Mouse (Mus musculus) heart, postnatal 0 days (tissue): ENCODE results near the gene Olfr750. TPM values are rescaled to one million over a fixed set of nuclear protein-coding genes. Genes with fewer than 3 reads are reported as not detected.

Experiments used
- ATAC-seq: fragments of 200-750 bp; cut with Nextera tagmentation; 2 replicates; pipeline ENCODE4 v1.8.0; 2017; ENCODE audit warnings: low read depth, moderate number of reproducible peaks, moderate library complexity; ENCODE audit not compliant: insufficient read depth
- DNase-seq: peaks from one replicate; pipeline ENCODE4 v3.0.0-alpha.2; 2016; ENCODE audit warnings: low spot score
- H3K27ac ChIP-seq: fragments of 300-500 bp; sonication (generic); 2 replicates; pipeline ENCODE4 v1.5.1; 2014; ENCODE audit warnings: low read depth, mild to moderate bottlenecking
- H3K27me3 ChIP-seq: fragments of 300-500 bp; sonication (generic); 2 replicates; pipeline ENCODE4 v1.6.1; 2014; ENCODE audit warnings: low read length, mixed read lengths; ENCODE audit not compliant: control insufficient read depth, insufficient read depth
- H3K36me3 ChIP-seq: fragments of 300-500 bp; sonication (generic); replicated peaks from 2 replicates; pipeline ENCODE4 v1.6.1; 2014; ENCODE audit warnings: low read length, mixed read lengths; ENCODE audit not compliant: control insufficient read depth, insufficient read depth
- H3K4me1 ChIP-seq: fragments of 300-500 bp; sonication (generic); 2 replicates; pipeline ENCODE4 v1.6.1; 2014; ENCODE audit warnings: antibody characterized with exemption; ENCODE audit not compliant: control insufficient read depth, insufficient read depth
- H3K4me2 ChIP-seq: fragments of 300-500 bp; sonication (generic); 2 replicates; pipeline ENCODE4 v1.6.1; 2014; ENCODE audit warnings: low read depth, mild to moderate bottlenecking, low read length, moderate library complexity
- H3K4me3 ChIP-seq: fragments of 300-500 bp; sonication (generic); 2 replicates; pipeline ENCODE4 v1.5.1; 2014; ENCODE audit warnings: low read depth, low read length
- H3K9ac ChIP-seq: fragments of 300-500 bp; sonication (generic); replicated peaks from 2 replicates; pipeline ENCODE4 v1.6.1; 2014; ENCODE audit warnings: low read depth, low read length, mixed read lengths
- H3K9me3 ChIP-seq: fragments of 300-500 bp; sonication (generic); replicated peaks from 2 replicates; pipeline ENCODE4 v1.6.1; 2016; ENCODE audit warnings: low read length; ENCODE audit not compliant: control insufficient read depth
- CTCF ChIP-seq: IDR thresholded peaks from 2 replicates; pipeline ENCODE4 v1.5.1; 2016; ENCODE audit warnings: antibody characterized with exemption, control low read depth, low read depth
- EP300 ChIP-seq: IDR thresholded peaks from 2 replicates; pipeline ENCODE4 v1.6.1; 2016; ENCODE audit warnings: antibody characterized with exemption, low read depth
- WGBS: fragments of 180-500 bp; shearing (Covaris S2); extraction: QIAGEN DNeasy Blood & Tissue Kit; methylation state at CpG from one replicate; pipeline ENCODE4 v1.1.7; 2014; 5-methylcytosine and 5-hydroxymethylcytosine counted together
- polyA plus RNA-seq: library from polyadenylated mRNA; unstranded; fragments of >200 nt; fragmentation: Nextera tagmentation; extraction: Ambion mirVana; gene quantifications from 2 replicates; pipeline ENCODE4 v1.2.1, GENCODE M21; 2015
- total RNA-seq: library from RNA; depleted of rRNA; stranded (reverse); fragments of >200 nt; gene quantifications from 2 replicates; pipeline ENCODE4 v1.2.3, GENCODE M21; 2014; ENCODE audit warnings: low replicate concordance

The Olfr750 gene
- total and polyA plus RNA-seq, 2 experiments from 2014 or later, result not detected

DNA sequence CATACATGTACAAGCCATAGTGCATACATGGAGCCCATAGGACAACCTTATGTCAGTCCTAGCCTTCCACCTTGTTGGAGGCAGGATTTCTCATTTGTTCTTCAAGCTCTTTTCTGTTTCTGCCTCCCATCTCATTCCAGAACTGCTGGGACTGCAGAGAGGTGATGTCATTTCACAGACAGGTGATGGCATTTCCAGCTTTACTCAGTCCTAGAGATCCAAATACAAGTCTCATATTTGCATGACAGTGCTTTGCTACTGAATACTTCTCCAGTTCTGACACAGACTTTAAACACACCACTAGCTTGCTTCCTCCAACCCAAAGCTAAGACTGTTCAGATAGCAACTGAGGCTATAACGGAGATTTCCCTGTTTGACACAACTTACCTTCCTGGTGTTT is 4.9 kb upstream of the Olfr750 start:
- TF ChIP-seq EP300 (no peak), CTCF (no peak)
- Histone ChIP-seq H3K9me3 (no peaks in the 10 kb centered on the region), H3K4me1 (peaks cover 3% of the 10 kb centered on the region; the same call in 1 of the 2 replicates), H3K9ac (no peak overlapping the region), H3K36me3 (no peaks in the 10 kb centered on the region), H3K4me2 (no peak overlapping the region), H3K4me3 (no peak overlapping the region), H3K27ac (no peak overlapping the region), H3K27me3 (no peaks in the 10 kb centered on the region)
- 78% methylated on average over 1 of the region's 1 CpGs for WGBS
- no peak for ATAC-seq
- DNase-seq, result no peak

GRCm38 (mm10) chr14:51069617-51070016 is 4.6 kb downstream of the Olfr750 start:
- Histone ChIP-seq H3K36me3 (no peaks in the 10 kb centered on the region), H3K27me3 (no peaks in the 10 kb centered on the region), H3K9ac (no peak overlapping the region), H3K9me3 (no peaks in the 10 kb centered on the region), H3K4me1 (no peaks in the 10 kb centered on the region; the same call in none of the 2 replicates), H3K4me2 (no peak overlapping the region), H3K27ac (no peak overlapping the region), H3K4me3 (no peak overlapping the region)
- no peak for ATAC-seq
- no peak for DNase-seq
- TF ChIP-seq CTCF, result 0 out of 2 replicates have a peak, but pooled peaks have one; percentile 25
- TF ChIP-seq EP300, result no peak
- 91% methylated on average over 2 of the region's 2 CpGs for WGBS

GRCm38 (mm10) chr14:51068956-51069355 is 5.3 kb downstream of the Olfr750 start:
- DNase-seq (no peak), ATAC-seq (no peak)
- Histone ChIP-seq H3K27me3 (no peaks in the 10 kb centered on the region), H3K9ac (no peak overlapping the region), H3K4me3 (no peak overlapping the region), H3K36me3 (no peaks in the 10 kb centered on the region), H3K4me1 (no peaks in the 10 kb centered on the region; the same call in none of the 2 replicates), H3K27ac (no peak overlapping the region), H3K9me3 (no peaks in the 10 kb centered on the region), H3K4me2 (no peak overlapping the region)
- no peak for TF ChIP-seq EP300
- no peak for TF ChIP-seq CTCF
- 82% methylated on average over 5 of the region's 5 CpGs for WGBS

- no peak overlapping the region for H3K9ac ChIP-seq
- DNase-seq, result no peak
- no peak overlapping the region for H3K4me2 ChIP-seq
- TF ChIP-seq CTCF, result no peak
- TF ChIP-seq EP300, result no peak
- no peaks in the 10 kb centered on the region for H3K36me3 ChIP-seq
- no peaks in the 10 kb centered on the region for H3K27me3 ChIP-seq
- peaks cover 5% of the 10 kb centered on the region for H3K4me1 ChIP-seq
- 83% methylated on average over 5 of the region's 5 CpGs for WGBS
- H3K4me3 ChIP-seq, result no peak overlapping the region
- H3K27ac ChIP-seq, result no peak overlapping the region
- no peaks in the 10 kb centered on the region for H3K9me3 ChIP-seq
- no peak for ATAC-seq
These were observed 13.5 kb downstream of the Olfr750 start for GRCm38 (mm10) chr14:51060761-51061160.

DNA sequence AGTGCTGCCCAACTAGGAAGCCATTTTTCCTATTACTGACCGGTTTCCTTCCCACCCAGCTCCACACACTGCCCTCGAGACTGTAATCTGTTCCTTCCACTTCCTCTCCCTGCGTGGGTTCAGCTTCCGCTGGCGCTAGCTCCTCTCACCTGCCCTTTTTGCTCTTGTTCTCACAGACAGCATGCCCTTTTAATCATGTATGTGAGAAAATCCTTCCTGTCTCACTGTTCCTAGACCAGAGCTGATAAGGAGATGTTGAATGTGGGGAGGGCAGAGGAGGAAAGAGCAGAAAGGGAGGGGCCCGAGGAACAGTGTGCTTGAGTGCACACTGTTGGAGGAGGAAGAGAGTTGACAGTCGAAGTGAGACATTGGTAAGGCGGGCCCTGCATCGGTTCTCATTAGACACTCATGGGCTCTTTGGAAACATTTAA is 16.8 kb downstream of the Olfr750 start, which contains the start of gene Rnase12:
Gene Rnase12 (minus strand): TSS at position 261 of the 431 bp plus-strand sequence.
- Histone ChIP-seq H3K4me3 (no peak within 1 kb of the TSS), H3K4me2 (no peak within 1 kb of the TSS), H3K27ac (no peak within 1 kb of the TSS), H3K9me3 (no peaks in the 10 kb centered on the region), H3K9ac (no peak within 1 kb of the TSS), H3K36me3 (no peaks in the 10 kb centered on the region), H3K27me3 (no peaks in the 10 kb centered on the region), H3K4me1 (0 out of 2 replicates have a peak, but pooled peaks cover under 1% of the 10 kb centered on the region)
- 32% methylated on average over 9 of the region's 9 CpGs for WGBS
- DNase-seq (no peak), ATAC-seq (peak; percentile 39; the same call in 1 of the 2 replicates)
- TF ChIP-seq EP300 (no peak), CTCF (no peak)
